Mouse (Mus musculus): Measurements from ENCODE around the gene Zdhhc18.

Zdhhc18 gene

DNA sequence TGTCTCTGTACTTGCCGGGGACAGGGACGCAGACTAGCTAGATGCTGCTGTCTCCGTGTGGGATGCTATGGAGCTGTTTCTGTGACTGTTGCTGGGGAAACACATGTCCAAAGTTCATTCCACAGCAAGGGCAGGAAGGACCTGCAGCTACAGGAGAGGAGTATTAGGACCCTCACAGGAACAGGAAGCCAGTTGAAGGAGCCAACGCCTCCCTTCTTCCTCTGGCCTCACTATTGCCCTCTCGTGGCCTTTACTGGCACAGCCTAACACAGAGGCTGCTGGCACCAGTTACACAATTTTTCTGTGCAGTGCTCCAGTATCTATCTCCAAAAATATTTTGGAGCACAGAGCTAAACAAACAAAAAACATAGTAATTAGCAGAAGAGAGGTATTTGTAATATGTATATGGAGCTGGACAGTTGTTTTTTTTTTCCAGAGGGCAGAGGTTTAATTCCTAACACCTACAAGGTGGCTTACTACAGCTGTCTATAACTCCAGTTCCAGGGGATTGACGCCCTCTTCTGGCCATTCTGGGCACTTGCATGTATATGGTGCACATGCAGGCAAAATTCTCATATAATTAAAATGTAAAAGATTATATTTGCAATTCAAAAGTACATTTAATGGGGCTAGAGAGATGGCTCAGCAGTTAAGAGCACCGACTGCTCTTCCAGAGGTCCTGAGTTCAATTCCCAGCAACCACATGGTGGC is at the start of gene Zdhhc18:
Gene Zdhhc18 (minus strand): TSS at position 166 of the 711 bp plus-strand sequence.
- DNase-seq (ENCODE audit: low spot score): peak; percentile 91

- no peak for DNase-seq (ENCODE audit: low spot score)
Observed at GRCm38 (mm10) chr4:133695363-133695762, 45.4 kb upstream of the Zdhhc18 start.

DNA sequence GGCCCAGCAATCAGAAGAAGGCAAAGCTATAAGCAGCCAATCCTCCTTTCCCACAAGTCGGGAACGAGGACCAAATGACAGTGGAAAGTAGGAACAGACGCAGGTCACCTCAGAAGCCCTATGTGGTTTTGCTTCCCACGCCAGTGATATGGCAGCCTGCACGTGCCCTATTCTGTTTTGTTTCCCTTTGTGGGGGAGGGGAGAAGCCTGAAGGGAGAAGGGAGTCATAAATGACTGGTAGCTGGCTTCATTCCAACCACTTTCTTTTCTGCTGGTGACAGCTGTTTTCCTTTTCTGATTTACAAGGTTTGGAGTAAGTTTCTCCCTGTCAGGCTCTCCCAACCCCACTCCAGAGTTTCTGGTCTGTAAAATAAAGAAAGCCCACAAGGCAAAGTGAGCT is 40.3 kb upstream of the Zdhhc18 start:
- DNase-seq (ENCODE audit: low spot score): peak; percentile 49

GRCm38 (mm10) chr4:133688417-133689067 is 38.6 kb upstream of the Zdhhc18 start:
- DNase-seq (ENCODE audit: low spot score): peak; percentile 65

GRCm38 (mm10) chr4:133687126-133687525 is 37.2 kb upstream of the Zdhhc18 start:
- no peak for DNase-seq (ENCODE audit: low spot score)

GRCm38 (mm10) chr4:133686512-133686911 is 36.6 kb upstream of the Zdhhc18 start:
- no peak for DNase-seq (ENCODE audit: low spot score)

DNA sequence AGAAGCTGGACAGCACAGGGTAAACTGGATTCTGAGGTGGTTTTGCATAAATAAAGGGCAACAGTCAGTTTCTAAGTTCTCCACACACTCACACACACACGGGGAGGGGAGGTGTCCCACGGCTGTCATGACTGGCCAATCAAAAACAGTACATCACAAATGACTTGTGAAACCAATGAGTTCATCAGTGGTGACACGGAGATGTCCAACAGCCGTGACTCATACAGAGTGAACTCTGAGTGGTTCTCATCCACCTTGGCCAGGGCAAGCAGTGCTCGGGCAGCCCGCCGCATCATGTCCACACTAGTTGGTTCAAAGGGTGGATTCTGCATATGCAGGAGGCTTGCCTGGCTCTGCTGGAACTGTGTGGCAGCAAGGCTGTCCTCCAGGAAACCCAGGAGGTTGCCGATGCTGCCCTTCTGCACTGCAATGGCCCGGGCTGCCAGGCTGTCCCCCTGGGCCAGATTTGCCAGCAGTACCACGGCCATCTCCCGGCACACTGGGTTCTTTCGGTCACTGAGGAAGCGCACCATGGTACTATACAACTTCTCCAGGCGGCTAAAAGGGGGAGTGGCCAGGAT is 30.3 kb upstream of the Zdhhc18 start:
- no peak for DNase-seq (ENCODE audit: low spot score)

DNA sequence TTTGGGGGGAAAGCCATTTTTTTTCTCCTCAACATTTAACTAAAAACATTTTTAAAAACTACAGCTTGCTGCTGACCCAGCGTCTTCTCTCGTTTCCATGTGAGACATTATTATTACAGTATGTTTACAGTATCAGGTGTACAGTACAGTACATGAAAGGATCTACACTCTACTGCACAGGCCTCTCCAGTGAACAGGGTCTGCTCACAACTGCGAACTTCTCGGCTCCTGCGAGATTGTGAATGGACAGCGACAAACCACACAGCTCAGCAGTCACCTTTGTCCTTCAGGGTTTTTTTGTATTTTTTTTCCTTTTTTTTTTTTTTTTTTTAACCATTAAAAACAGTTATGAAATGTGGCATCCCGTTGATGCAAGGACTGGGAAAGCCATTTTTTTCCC is 29.7 kb upstream of the Zdhhc18 start:
- DNase-seq (ENCODE audit: low spot score): no peak

GRCm38 (mm10) chr4:133677266-133677665 is 27.3 kb upstream of the Zdhhc18 start:
- no peak for DNase-seq (ENCODE audit: low spot score)

GRCm38 (mm10) chr4:133676189-133676588 is 26.2 kb upstream of the Zdhhc18 start:
- no peak for DNase-seq (ENCODE audit: low spot score)

GRCm38 (mm10) chr4:133675594-133676016 is 25.7 kb upstream of the Zdhhc18 start:
- peak; percentile 72 for DNase-seq (ENCODE audit: low spot score)

DNA sequence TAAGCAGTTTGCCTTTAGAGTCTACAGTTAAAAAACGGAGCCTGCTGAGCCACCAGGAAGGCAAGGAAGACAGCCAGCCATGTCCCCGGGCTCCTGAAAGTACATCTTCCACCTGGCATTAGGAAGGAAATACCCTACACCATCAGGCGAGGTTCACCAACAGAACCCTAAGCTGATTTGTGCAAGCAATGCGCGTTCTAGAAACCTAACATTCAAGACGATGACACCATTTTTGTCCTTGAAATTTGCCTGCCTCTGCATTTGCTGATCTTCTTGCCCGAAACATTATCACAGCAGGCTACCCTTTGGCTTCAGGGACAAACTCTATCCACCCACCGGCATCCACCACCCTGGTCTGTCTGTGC is 24.4 kb upstream of the Zdhhc18 start:
- no peak for DNase-seq (ENCODE audit: low spot score)

GRCm38 (mm10) chr4:133673666-133674330 is 23.8 kb upstream of the Zdhhc18 start:
- DNase-seq (ENCODE audit: low spot score): peak; percentile 61

DNA sequence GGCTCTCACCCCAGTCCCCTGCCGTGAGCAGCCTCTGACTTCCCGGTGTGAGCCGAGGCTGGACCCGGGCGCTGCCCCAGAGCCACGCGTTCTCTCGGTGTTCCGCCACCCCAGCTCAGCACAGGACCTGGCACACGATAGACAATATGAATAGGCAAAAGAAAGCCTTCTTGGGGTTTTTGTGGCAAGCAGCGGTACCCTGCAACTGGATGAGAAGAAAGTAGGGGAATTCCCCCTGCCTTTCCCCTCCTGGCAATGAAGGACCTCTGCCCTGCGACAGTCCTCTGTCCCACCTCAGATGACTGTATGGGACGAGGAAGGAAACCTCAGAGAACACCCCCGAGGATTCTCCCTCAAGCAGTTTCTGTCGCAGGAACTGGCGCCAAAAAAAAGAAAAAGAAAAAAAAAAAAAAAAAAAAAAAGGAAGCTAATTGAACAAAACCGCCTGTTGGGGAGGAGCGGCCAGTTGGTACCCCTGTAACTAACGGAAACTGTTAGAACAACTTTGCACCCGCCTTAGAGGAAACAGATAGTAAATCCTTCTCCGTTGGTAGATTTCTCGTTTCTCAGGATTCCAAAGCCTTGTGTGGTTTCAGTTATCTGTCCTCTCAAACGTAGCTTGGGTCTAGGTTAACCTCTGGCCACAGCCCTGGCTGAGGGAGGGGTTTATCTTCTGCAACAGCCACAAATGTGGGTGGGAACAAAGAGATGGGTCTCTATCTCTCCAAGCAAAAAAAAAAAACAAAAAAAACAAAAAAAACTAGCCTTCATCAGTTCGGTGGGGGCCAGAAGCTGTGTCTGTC is 23.1 kb upstream of the Zdhhc18 start:
- DNase-seq (ENCODE audit: low spot score): peak; percentile 66

GRCm38 (mm10) chr4:133671881-133672844 is 22.2 kb upstream of the Zdhhc18 start, which contains the start of gene Pigv:
Pigv (minus strand) TSS chr4:133672647.
- DNase-seq (ENCODE audit: low spot score): peak; percentile 89

DNA sequence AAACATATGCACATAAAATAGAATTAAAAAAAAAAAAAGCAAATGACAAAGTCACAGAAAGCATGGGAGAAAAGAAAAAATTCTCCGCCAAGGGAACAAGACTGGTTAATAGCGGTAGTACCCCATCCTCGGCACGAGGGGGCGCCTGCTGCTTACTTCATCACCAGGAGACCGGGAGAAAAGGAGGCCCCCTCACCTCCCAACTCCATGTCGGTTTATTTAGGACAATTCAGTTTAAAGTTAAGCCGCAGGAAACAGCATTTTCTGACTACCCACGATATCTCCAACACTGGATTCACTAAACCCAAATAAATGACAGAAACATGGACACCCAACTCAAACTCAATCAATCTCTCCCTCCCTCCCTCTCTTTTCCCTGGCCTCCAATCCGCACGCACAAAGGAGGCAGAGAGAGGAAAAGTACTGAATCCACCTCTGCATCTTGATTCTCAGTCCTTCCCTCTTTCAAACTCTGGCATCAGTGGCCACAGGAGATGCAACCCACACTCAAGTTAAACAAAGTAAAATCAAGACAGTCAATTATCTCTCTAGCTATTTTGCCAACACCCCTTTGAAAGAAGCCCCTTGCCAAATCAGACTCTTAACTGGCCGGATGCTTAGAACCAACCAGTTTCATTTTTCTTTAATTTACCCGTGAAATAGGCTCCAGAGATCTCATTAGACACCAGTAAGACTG is 21.4 kb upstream of the Zdhhc18 start:
- DNase-seq (ENCODE audit: low spot score): peak; percentile 88

DNA sequence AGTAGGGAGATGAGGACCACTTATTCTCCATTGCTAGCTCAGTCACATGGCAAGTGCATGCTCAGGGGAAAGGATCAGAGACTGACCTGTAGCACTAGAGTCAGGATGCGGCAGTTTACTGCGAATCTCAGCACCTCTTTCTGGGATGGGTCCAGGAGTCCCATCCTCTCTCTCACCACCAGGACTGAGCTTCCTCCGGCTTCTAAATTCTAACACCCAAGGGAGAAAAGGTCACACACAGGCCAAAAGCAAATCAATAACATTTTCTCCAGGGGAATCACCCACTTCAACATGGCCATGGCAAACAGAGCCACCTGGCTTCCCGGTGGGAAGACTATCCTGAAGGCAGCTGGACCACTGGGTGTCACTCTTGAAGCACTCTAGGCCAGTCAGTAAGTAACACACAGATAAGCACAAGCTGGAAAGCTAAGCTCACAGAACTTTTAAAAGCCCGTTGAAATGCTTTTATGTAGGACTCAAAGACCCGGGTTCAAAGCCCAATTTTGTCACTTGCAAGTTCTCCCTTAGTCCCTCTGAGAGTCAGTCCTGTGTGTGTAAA is 19.8 kb upstream of the Zdhhc18 start:
- DNase-seq (ENCODE audit: low spot score): no peak

GRCm38 (mm10) chr4:133668537-133668936 is 18.6 kb upstream of the Zdhhc18 start:
- no peak for DNase-seq (ENCODE audit: low spot score)

GRCm38 (mm10) chr4:133666199-133666598 is 16.2 kb upstream of the Zdhhc18 start:
- DNase-seq (ENCODE audit: low spot score): peak; percentile 59

DNA sequence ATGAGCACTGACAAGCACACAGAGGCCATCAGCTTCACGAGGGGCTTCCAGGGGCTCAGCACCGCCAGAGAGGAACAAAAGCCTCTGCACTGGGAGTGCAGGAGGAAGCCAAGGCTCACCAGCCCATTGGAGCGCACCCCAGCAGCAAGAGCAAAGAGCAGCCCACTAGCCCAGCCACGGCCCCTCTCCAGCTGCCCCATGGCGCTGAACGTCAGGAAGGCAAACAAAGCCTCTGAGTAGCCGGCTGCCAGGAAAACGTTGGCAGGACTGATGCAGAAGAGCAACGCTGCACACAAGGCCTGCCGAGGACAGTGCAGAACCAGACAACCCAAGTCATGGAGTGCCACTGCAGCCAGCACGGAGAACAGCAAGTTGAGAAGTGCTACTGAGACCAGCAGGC is 15.2 kb upstream of the Zdhhc18 start:
- DNase-seq (ENCODE audit: low spot score): no peak
